Mouse (Mus musculus) myocyte (in vitro differentiated cells): ENCODE measurements around the gene Cmklr1.

Experiments used
- CEBPB ChIP-seq: IDR thresholded peaks from 2 replicates; pipeline ENCODE4 v1.6.1; 2011; ENCODE audit warnings: mild to moderate bottlenecking, moderate library complexity; ENCODE audit not compliant: poor library complexity, insufficient read depth, severe bottlenecking
- MAX ChIP-seq: IDR thresholded peaks from one replicate; pipeline ENCODE4 v1.6.1; 2011; ENCODE audit warnings: low read depth, mild to moderate bottlenecking, control low read depth
- MYOD1 ChIP-seq, 3 experiments: IDR thresholded peaks; one replicate each; pipeline ENCODE4 v1.6.1; 2011; ENCODE audit warnings: control low read depth in 2 of 3, low read depth in 2 of 3, mild to moderate bottlenecking in 2 of 3, moderate library complexity in 1 of 3; ENCODE audit not compliant: insufficient read length in 2 of 3, control insufficient read depth in 1 of 3
- MYOG ChIP-seq, 3 experiments: IDR thresholded peaks; one replicate each; pipeline ENCODE4 v1.6.1; 2011; ENCODE audit warnings: control low read depth in 2 of 3, low read depth in 2 of 3, mild to moderate bottlenecking in 2 of 3; ENCODE audit not compliant: insufficient read length in 2 of 3, control insufficient read depth in 1 of 3, insufficient read depth in 1 of 3
- POLR2A ChIP-seq: IDR thresholded peaks from one replicate; pipeline ENCODE4 v1.6.1; 2011; ENCODE audit warnings: low read depth, mild to moderate bottlenecking, control low read depth, moderate library complexity; ENCODE audit not compliant: insufficient read length
- POLR2AphosphoS2 ChIP-seq: IDR thresholded peaks from one replicate; pipeline ENCODE4 v1.6.1; 2011; ENCODE audit warnings: low read depth, control low read depth; ENCODE audit not compliant: insufficient read length
- REST ChIP-seq: IDR thresholded peaks from one replicate; pipeline ENCODE4 v1.6.1; 2011; ENCODE audit warnings: mild to moderate bottlenecking, control low read depth, moderate library complexity; ENCODE audit not compliant: insufficient read depth, insufficient read length
- TCF12 ChIP-seq: IDR thresholded peaks from one replicate; pipeline ENCODE4 v1.6.1; 2011; ENCODE audit warnings: mild to moderate bottlenecking, control low read depth; ENCODE audit not compliant: poor library complexity, insufficient read depth, severe bottlenecking
- TCF3 ChIP-seq: IDR thresholded peaks from one replicate; pipeline ENCODE4 v1.6.1; 2011; ENCODE audit warnings: low read depth, control low read depth; ENCODE audit not compliant: insufficient read length
- USF1 ChIP-seq: IDR thresholded peaks from one replicate; pipeline ENCODE4 v1.6.1; 2011; ENCODE audit warnings: low read depth, mild to moderate bottlenecking, control low read depth, moderate library complexity

- no peak for TF ChIP-seq USF1
- no peak for TF ChIP-seq POLR2AphosphoS2
- no peak for TF ChIP-seq MYOD1 (IDR thresholded peaks at IDR 0.05; ENCODE audit: control insufficient read depth in 1 of 3, insufficient read length in 2 of 3, low read depth in 2 of 3)
- no peak for TF ChIP-seq MAX
- no peak for TF ChIP-seq REST
- TF ChIP-seq POLR2A: no peak
- no peak for TF ChIP-seq TCF3
- TF ChIP-seq MYOG (IDR thresholded peaks at IDR 0.05; ENCODE audit: control insufficient read depth in 1 of 3, insufficient read depth in 1 of 3, insufficient read length in 2 of 3, low read depth in 2 of 3): no peak
- no peak for TF ChIP-seq CEBPB
- no peak for TF ChIP-seq TCF12
Measured at GRCm38 (mm10) chr5:113600803-113601202, 49.4 kb downstream of the Cmklr1 start.
